Mouse (Mus musculus): ENCODE measurements around the gene D2hgdh. TPM values are rescaled to one million over a fixed set of nuclear protein-coding genes. Genes with fewer than 3 reads are reported as not detected.

D2hgdh gene
- total and polyA plus RNA-seq, 2 experiments, result 23.4 to 27.8 TPM

DNA sequence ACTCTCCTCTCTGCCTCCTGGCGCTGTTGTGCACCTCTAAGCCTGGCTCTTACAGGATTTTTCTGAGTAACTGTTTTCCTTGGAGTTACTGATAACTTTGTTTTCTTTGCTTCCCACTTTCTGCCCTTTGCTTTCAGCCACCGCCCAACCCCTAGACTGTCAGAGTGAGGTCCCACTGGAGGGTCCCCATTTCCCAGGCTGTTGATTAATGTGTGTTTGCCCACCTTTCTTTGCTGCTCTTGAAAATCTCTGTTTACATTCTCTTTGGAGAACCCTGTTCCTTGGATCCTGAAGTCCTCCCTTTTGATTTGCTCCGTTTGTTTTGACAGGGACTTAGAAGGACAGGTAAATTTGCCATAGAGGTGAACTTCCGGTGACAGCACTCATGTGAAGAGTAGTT lies 15.8 kb upstream of the D2hgdh start:
- Histone ChIP-seq H3K27me3 (ENCODE audit: control insufficient read depth, insufficient read depth, low read length) (no peaks in the 10 kb centered on the region), H3K79me2 (ENCODE audit: control insufficient read depth, insufficient read depth, low read length) (peaks cover 3% of the 10 kb centered on the region; the same call in 1 of the 2 replicates), H3K4me1 (ENCODE audit: control insufficient read depth, insufficient read depth, low read length) (peaks cover 3% of the 10 kb centered on the region; the same call in 1 of the 2 replicates), H3K36me3 (ENCODE audit: control insufficient read depth, insufficient read depth, low read length) (peaks cover 23% of the 10 kb centered on the region), H3K27ac (replicated peaks; ENCODE audit: insufficient read depth, low read depth, low read length) (no peak overlapping the region), H3K9ac (ENCODE audit: low read depth, low read length) (no peak overlapping the region), H3K4me3 (ENCODE audit: insufficient read depth, low read depth, low read length) (no peak overlapping the region)
- no peak for TF ChIP-seq CTCF (IDR thresholded peaks at IDR 0.05; ENCODE audit: low read depth, low read length)
- no peak for TF ChIP-seq POLR2A (IDR thresholded peaks at IDR 0.05; ENCODE audit: extremely low read depth, insufficient read depth, low read length)
- WGBS, result 91% methylated on average over 4 of the region's 4 CpGs
- DNase-seq (ENCODE audit: extremely low read depth, low read depth, low spot score), result no peak

DNA sequence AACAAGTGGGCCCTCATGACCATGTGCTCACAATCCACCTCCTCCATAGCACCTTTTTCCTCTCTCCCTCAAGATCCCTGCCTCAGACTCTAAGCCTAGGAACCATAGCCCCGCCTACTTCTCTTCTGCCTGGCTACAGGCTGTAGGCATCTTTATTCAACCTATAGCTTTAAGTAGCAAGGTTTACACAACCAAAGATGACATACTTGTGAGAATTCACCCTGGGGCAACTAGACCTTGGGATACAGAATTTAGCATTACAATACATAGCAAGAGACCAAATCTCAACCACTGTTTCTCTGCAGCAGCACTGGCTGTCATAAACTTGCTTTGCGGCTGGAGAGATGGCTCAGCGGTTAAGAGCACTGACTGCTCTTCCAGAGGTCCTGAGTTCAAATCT lies 14.7 kb upstream of the D2hgdh start:
- Histone ChIP-seq H3K27ac (replicated peaks; ENCODE audit: insufficient read depth, low read depth, low read length) (no peak overlapping the region), H3K4me1 (ENCODE audit: control insufficient read depth, insufficient read depth, low read length) (no peaks in the 10 kb centered on the region), H3K4me3 (ENCODE audit: insufficient read depth, low read depth, low read length) (no peak overlapping the region), H3K36me3 (ENCODE audit: control insufficient read depth, insufficient read depth, low read length) (peaks cover 30% of the 10 kb centered on the region), H3K9ac (ENCODE audit: low read depth, low read length) (no peak overlapping the region), H3K27me3 (ENCODE audit: control insufficient read depth, insufficient read depth, low read length) (no peaks in the 10 kb centered on the region), H3K79me2 (ENCODE audit: control insufficient read depth, insufficient read depth, low read length) (peaks cover 3% of the 10 kb centered on the region; the same call in 1 of the 2 replicates)
- DNase-seq (ENCODE audit: extremely low read depth, low read depth, low spot score), result no peak
- TF ChIP-seq POLR2A (IDR thresholded peaks at IDR 0.05; ENCODE audit: extremely low read depth, insufficient read depth, low read length), result no peak
- TF ChIP-seq CTCF (IDR thresholded peaks at IDR 0.05; ENCODE audit: low read depth, low read length), result no peak
- WGBS, result 98% methylated on average over 3 of the region's 3 CpGs

DNA sequence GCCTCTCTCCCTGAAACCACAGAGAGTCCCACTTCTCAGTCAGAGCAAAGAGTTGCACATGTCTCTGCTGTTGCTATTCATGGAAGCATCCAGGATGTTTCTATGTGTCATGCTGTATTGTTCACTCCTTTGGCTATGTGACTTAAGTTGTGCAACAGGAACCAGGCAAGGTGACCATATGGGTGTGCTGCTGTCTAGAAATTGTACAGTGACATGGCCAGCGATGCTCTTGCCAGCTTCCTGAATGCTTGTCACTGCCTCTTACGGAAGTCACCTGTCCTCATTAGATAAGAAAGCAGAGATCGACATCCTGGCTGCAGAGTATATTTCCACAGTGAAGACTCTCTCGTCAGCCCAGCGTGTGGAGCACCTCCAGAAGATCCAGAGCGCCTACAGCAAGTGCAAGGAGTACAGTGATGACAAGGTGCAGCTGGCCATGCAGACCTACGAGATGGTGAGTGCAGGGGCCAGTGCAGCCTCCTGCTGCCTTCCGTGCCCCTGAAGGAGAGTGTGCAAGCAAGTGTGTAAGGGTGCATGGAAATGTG lies 13.1 kb upstream of the D2hgdh start:
- no peak for TF ChIP-seq CTCF (IDR thresholded peaks at IDR 0.05; ENCODE audit: low read depth, low read length)
- TF ChIP-seq POLR2A (IDR thresholded peaks at IDR 0.05; ENCODE audit: extremely low read depth, insufficient read depth, low read length), result no peak
- Histone ChIP-seq H3K9ac (ENCODE audit: low read depth, low read length) (no peak overlapping the region), H3K79me2 (ENCODE audit: control insufficient read depth, insufficient read depth, low read length) (no peaks in the 10 kb centered on the region), H3K36me3 (ENCODE audit: control insufficient read depth, insufficient read depth, low read length) (peaks cover 33% of the 10 kb centered on the region), H3K4me1 (ENCODE audit: control insufficient read depth, insufficient read depth, low read length) (no peaks in the 10 kb centered on the region), H3K27me3 (ENCODE audit: control insufficient read depth, insufficient read depth, low read length) (no peaks in the 10 kb centered on the region), H3K4me3 (ENCODE audit: insufficient read depth, low read depth, low read length) (no peak overlapping the region), H3K27ac (replicated peaks; ENCODE audit: insufficient read depth, low read depth, low read length) (no peak overlapping the region)
- no peak for DNase-seq (ENCODE audit: extremely low read depth, low read depth, low spot score)
- 94% methylated on average over 8 of the region's 8 CpGs for WGBS

DNA sequence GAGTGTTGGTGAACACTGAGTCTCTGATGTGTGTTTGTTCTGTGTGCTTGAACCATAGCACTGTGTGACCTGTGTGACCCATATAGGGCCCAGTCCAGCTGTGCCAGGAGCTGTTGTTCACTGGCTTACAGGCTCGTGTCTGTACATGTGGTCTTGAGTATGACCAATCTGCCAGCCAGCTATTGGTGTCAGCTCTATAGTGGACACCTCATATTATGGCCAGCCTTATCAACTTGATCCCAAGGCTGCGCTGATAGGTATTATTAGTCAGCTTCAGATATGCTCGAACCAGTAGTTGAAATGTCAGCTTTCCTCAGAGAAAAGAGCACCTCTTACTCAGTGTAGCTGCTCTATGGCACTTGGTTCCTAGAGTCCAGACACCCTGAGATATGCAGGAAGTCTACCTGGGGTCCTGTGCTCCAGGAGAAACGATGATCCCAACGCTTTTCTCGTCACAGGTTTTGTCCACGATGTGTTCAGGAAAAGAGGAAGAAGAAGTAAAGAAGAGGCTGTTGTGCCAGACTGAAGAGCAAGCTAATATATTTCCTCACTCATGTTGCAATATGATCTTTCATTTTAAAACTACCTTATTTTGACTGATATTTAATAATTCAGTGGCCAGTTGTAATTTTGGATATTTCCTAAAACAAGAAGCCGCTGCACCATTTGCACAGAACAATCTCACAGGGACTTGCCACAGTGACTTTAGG lies 6.7 kb upstream of the D2hgdh start:
- Histone ChIP-seq H3K27ac (replicated peaks; ENCODE audit: insufficient read depth, low read depth, low read length) (no peak overlapping the region), H3K27me3 (ENCODE audit: control insufficient read depth, insufficient read depth, low read length) (no peaks in the 10 kb centered on the region), H3K4me1 (ENCODE audit: control insufficient read depth, insufficient read depth, low read length) (no peaks in the 10 kb centered on the region), H3K79me2 (ENCODE audit: control insufficient read depth, insufficient read depth, low read length) (no peaks in the 10 kb centered on the region), H3K36me3 (ENCODE audit: control insufficient read depth, insufficient read depth, low read length) (peaks cover 29% of the 10 kb centered on the region; the same call in 1 of the 2 replicates), H3K9ac (ENCODE audit: low read depth, low read length) (no peak overlapping the region), H3K4me3 (ENCODE audit: insufficient read depth, low read depth, low read length) (no peak overlapping the region)
- TF ChIP-seq POLR2A (IDR thresholded peaks at IDR 0.05; ENCODE audit: extremely low read depth, insufficient read depth, low read length) (no peak), CTCF (IDR thresholded peaks at IDR 0.05; ENCODE audit: low read depth, low read length) (no peak)
- DNase-seq (ENCODE audit: extremely low read depth, low read depth, low spot score), result no peak
- 90% methylated on average over 8 of the region's 8 CpGs for WGBS

DNA sequence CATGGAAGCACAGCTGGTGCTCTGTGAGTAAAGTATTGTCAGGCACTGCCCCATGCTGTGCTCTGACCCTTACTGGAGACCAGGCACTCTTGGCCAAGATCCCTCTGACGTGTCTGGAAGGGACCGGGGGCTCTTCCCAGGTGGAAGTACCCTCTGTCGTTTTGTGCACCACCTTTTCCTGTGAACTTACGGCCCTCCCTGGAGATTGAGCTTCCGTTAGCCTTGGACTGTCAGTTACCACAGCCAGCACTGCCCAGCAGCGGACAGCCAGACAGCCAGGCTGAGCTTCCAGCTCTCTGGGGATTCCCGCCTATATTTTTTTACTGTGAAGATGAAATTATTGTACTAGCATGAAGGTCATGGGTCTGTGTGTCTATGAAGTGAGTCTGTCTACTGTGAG lies 6.0 kb upstream of the D2hgdh start:
- TF ChIP-seq CTCF (IDR thresholded peaks at IDR 0.05; ENCODE audit: low read depth, low read length) (no peak), POLR2A (IDR thresholded peaks at IDR 0.05; ENCODE audit: extremely low read depth, insufficient read depth, low read length) (no peak)
- no peak for DNase-seq (ENCODE audit: extremely low read depth, low read depth, low spot score)
- H3K4me1 ChIP-seq (ENCODE audit: control insufficient read depth, insufficient read depth, low read length), result no peaks in the 10 kb centered on the region
- H3K9ac ChIP-seq (ENCODE audit: low read depth, low read length), result no peak overlapping the region
- no peaks in the 10 kb centered on the region for H3K79me2 ChIP-seq (ENCODE audit: control insufficient read depth, insufficient read depth, low read length)
- no peak overlapping the region for H3K4me3 ChIP-seq (ENCODE audit: insufficient read depth, low read depth, low read length)
- no peak overlapping the region for H3K27ac ChIP-seq (replicated peaks; ENCODE audit: insufficient read depth, low read depth, low read length)
- WGBS, result 82% methylated on average over 7 of the region's 7 CpGs
- peaks cover 22% of the 10 kb centered on the region; the same call in 1 of the 2 replicates for H3K36me3 ChIP-seq (ENCODE audit: control insufficient read depth, insufficient read depth, low read length)
- no peaks in the 10 kb centered on the region for H3K27me3 ChIP-seq (ENCODE audit: control insufficient read depth, insufficient read depth, low read length)

Data from liver, adult 2 months (tissue).